Mouse (Mus musculus): ENCODE data around the gene Dlx2.

Dlx2 gene

DNA sequence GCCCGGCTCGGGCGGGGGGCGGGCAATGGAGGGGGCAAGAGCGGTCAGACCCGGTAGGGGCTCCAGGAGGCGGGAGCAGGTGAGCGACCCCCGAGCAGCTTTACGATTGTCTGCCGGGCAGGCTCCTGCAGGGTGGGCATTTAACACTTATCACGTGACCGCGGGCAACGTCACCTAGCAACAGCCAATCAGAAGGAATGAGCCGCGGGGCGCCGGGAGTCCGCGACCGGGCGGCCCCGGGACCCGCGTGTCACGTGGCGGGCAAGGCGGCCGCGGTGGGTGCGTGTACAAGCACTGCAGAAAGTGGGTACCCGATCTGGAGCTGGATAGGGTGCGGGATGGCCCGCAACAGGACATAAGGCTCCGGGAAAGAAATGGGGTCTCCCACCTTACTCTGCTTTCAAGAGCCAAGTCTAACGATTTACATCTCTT, at the start of gene Dlx2:
Gene Dlx2 (minus strand): TSS at position 115 of the 432 bp plus-strand sequence.
- DNase-seq: peak; percentile 63

DNA sequence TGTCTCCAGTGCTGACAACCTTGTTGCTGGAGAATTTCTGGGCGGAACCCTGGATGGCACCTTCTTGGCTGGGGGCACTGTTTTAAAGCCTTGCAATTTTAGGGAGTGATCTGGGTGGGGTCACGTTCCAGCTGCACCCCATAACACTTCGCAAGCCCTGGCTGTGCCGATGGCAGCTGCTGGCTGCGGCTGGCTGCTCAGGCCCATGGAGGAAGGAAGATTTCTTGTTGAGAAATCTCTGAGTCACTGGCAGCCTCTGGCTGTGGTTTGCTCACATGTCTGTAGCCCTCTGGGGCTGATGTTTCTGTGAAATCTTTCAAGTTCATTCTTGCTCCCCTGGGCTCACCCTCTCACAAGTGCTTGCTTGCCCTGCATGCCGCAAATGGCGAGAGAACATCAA, 47.9 kb upstream of the Dlx2 start:
- DNase-seq: peak; percentile 34

DNA sequence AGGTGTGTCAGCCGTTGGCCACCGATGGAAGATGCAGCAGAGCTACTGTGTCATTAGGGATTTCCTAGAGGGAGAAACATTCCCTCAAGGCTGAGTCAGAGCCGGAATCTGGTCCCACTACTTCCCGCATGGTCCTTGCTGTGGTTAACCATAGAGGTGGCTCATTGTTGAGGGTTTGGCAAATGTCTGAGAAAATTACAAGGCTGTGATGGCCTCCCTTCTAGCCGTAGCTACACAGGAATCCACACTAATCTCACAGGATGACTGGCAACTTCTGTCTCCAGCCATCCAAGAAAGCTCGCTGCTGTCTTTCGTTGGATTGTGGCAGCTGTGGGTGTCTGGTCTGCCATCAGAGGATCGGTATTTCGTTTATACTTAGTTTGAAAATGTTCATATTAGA, 42.6 kb upstream of the Dlx2 start:
- no peak for DNase-seq

DNA sequence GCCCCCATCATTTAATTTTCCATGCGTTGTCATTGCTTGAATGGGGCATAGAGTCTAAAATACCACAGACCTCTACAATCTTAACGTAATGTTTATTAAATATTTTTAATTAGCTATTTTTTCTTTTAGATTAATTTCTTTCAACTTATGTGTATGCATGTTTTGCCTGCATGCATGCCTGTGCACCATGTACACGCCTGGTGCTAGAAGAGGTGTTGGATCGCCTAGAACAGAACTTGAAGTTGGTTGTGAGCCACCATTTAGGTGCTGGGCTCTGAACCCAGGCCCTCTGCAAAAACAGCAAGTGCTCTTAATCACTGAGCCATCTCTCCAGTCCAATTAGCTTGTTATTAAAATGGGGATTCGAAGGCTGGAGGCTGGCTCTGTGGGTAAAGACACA, 34.9 kb upstream of the Dlx2 start:
- DNase-seq: no peak

DNA sequence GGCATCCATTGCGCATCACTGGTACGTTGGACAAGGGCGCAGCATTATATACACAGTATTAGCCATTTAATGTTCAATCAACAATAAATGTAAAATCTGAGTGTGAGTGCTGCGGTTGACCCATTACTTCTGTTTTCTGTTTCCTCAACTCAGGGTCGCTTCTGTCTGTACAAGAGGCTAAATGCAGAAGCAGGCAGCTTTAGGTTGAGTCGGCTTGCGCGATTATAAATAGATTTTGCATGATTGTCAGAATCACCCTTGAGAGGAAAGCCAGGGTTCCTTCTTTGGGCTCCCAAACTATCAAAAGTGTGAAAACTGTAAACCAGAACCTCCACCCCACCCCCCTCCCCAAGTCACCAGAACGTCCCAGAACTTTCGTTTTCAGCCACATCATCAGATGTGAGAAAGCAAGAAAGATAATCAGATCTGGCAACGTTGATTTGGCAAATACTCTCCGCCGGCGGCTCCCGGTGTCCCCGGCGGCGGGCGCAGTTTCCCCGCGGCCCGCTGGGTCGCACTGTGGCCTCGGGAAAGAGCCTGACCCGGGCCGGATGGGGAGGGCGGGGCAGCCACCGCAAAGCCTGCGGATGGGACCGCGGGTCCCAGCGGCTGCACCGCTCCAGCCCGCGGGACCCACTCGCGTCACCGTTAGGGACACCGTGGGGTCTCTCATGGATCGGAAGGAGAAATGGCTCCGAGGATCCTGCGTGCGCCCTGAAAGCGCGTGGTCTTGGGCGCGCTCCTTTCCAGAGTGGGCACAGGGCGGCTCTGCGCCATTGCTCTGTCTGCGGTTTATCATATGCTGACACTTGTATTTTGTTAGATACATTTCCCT, 34.3 kb upstream of the Dlx2 start:
- peak; percentile 81 for DNase-seq

DNA sequence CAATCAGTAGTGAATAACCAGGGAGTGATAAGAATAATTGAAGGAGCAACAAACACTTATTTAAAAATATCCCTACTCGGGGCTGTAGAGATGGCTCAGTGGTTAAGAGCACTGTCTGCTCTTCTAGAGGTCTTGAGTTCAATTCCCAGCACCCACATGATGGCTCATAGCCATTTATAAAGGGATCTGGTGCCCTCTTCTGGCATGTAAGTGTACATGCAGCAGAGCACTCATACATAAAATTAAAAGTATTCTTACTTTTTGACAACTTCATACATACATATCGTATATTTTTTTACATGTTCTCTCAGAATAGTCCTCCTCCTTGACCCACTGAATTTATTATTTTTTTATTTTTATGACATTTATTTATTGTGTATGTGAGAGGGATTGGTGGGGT, 30.5 kb upstream of the Dlx2 start:
- no peak for DNase-seq

DNA sequence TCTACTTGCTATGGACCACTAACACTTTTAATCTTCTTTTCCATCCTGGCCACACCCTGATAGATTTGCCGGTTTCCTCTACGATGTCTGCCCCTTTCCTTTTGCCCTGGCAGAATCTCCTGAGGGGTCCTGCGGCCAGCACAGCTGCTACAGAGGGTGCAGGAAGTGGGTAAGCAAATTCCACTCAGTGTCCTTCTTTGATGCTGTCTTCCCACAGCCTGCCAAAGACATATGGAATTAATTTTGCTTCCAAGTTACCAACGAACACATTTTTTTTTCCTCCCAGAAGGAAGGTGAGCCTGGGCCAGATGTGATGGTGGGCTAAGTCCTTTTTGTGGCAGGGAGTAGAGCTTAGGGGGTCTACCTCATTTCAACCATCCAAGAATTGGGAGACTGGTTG, 27.2 kb upstream of the Dlx2 start:
- DNase-seq: no peak

DNA sequence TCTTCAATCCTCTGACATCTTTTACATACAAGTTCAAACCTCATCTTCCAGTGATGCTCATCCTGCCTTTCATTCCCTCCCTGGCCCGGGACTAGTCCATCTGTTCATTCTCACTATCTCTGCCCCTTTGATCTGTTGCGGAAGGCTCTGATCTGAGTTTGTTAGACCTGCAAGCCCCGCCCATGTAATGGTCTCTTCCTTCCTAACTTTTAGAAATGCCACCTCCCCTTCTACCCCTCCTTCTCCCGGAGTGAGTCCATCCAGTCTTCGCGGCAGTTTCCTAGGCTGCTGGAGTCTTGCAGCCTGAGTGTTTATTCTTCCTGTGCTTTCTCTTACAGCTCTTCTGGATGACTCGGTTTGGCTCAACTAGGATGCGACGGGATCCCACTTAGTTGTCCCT, 19.9 kb upstream of the Dlx2 start:
- DNase-seq: no peak

DNA sequence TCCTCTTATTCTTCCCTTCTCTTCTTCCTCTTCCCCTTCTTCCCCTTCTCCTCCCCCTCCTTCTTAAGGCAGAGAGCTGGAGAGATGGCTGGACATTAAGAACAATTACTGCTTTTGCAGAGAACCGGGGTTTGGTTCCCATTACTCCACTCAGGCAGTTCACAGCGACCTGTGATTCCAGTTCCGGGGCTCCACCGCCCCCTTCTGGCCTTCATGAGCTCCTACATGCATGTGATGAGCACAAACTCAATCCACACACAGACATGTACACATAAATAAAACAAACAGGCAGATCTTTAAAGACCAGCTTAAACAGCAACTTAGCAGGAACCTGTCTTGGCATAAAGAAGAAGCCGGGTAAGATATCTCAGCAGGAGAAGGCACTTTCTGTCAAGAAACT, 9.5 kb upstream of the Dlx2 start:
- no peak for DNase-seq

DNA sequence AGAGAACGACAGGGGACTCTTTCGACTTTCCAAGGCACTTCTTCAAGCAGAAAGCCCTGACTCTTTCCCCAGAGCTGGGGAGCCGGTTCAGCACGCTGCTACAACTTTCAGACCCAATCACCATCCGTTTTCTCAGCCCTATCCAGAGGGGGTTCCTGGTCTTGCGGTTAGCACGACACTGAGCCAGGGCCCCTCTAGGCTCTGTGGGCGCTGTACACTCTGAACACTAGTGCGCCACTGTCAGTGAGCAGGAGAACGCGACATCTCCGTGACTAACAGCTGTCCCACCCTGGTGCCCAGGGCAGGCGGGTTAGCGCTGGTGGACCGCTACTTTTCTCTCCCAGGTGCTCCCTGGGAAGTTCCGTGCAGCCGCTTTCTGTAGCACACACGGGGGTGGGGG, 5.2 kb upstream of the Dlx2 start:
- DNase-seq: peak; percentile 26

DNA sequence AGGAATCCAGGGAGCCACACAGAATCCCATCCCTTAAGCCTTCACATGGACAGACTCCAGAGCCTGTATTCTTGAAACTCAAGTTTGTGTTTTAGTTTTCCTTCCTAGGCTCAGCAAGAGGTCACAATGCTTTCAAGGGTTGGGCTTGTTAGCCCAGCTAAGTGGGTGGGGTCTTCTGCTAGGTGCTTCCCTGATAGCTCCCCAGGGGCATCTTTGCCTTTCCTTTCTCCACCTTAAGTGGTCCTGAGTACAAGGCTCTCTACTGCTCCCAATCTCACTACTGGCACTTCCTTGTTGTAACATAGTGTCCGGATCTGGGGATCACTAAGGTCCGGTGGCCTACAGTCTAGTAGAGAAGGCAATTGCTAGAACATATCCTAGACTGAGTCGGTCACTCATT, 3.8 kb upstream of the Dlx2 start:
- no peak for DNase-seq

DNA sequence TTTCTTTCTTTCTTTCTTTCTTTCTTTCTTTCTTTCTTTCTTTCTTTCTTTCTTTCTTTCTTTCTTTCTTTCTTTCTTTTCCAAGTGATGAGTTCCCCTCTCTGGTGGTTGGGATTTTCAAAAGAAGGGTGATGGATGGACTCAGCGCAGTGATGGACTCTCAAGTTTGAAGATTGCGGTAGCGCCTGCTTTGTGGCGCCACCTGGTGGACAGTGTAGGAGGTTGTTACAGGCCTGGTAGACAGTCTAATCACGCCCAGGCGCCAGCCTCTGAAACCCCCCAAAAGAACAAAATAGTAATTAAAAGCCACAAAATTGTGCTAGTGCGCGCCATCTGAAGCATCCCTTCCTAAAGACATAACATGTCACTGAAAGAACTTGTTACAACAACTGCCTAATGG, 1.3 kb upstream of the Dlx2 start:
- peak; percentile 93 for DNase-seq

DNA sequence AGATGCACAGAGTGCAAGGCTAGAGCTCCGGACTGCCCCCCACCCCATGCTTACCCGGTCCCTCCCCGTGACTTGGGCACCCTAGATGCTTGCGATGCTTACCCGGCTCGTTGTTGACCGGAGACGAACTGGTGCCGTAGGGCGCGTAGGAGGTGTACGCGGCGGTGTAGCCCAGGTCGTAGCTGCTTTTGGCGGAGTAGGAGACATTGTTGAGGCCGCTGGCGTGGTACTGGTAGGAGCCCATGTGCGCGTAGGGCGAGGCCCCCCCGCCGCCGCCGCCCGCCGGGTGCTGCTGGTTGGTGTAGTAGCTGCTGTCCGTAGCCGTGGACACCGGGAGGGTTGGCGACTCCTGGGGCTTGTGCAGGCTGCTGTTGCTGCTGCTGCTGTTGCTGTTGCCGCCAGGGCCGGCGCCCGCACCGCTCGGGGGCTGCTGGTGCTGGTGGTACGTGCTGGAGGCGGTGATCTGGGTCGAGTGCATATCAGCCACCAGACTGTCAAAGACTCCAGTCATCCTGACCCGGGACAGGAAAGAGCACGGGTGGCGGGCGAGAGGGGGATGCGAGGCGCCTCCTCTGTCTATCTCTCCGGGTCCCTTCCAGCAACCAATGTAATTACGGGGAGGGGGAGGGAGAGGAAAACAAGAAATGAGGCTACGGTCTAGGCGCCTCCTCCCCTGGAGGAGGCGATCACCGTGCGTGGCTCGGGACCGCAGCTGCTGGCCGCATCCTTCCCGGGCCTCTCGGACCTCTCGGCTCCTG, 493 bp downstream of the Dlx2 start:
- peak; percentile 62 for DNase-seq

DNA sequence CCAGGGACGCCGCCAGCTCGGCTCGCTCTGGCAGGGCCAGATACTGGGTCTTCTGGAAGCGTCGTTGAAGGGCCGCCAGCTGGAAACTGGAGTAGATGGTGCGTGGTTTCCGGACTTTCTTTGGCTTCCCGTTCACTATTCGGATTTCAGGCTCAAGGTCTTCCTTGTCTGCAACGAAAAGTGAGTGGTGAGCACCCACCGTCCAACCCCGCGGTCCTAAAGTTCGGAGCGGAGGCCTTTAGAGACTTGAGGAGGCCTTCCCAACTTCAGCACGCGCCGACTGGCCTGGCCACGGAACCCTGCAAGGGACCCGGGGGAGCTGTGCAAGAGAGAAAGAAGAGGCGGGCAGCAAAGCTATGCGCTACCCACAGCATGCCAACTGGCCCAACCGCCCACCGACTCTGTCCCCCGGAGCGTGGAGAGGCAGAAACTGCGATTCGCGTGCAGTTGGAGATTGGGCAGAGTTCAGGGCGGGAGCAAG, 1.1 kb downstream of the Dlx2 start:
- peak; percentile 47 for DNase-seq

DNA sequence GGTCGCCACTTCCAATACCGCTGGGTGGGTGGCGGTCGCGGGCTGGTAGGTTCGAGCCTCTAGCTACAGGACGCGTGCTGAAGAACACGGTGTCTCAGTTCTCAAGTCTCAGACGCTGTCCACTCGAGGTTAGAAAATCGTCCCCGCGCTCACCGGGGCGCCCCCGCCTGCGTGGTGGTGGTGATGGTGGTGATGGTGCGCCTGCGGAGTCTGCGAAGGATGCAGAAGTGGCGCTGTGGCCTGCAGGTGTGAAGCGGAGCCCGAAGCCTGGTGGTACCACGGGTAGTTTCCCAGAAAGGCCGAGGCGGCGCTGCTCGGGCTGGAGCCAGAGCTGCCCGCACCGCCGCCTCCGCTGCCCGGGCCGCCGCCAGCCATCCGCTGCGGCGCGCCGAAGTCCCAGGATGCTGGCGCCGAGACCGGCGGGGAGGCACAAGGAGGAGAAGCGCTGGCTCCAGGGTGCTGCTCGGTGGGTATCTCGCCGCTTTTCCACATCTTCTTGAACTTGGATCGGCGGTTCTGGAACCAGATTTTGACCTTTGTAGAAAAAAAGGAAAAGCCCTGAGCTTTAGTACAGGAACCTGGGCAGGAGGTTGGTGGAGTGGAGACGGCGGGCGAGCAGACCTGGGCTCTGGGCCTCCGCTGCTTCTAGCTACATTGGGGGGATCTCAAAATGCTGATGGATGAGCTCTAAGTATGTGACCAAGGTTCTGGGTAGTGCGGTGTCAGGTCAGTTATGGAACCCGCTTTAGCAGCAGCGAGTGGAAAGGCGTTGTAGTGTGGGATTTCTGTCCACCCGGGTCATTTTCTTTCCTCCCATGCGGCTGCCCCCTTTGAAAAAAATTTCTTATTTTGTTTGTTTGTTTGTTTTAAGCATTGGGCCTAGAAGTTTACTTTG, 1.9 kb downstream of the Dlx2 start:
- peak; percentile 57 for DNase-seq

DNA sequence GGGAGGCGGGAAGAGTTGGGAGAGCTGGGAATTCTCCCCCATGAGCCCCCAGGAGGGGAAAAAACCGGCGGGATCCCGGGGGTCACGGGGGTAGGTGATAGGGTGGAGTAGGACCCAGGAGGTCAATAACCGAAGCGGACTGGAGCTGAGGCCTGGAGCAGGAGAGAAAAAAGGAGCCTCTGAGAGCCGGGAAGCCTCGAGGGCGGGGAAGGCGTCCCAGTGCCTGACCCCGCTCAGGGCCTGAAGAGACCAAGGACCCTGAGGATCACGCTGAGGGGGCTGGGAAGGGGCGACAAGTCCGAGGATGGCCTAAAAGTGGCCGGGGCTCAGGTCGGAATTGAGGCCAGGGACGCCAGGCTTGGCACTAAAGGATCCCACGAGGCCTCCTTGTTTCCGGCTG, 2.6 kb downstream of the Dlx2 start:
- no peak for DNase-seq

DNA sequence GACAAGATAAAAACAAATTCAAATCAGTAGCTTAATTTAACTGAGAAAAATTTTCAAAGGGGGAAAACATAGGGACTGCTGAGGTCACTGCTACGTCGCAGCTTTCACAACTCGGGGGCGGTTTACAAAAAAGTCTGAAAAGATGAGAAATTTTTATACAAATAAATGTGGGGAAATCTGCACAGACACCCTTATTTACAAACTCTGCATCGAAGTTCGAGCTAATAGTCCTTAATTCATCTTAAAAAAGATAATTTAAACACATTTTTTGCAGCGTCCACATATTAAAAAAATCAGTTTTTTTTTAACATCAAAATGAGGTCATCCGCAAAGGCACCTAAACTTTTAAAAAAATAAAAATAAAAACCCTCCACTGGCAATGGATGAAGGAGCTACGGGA, 3.0 kb downstream of the Dlx2 start:
- no peak for DNase-seq

DNA sequence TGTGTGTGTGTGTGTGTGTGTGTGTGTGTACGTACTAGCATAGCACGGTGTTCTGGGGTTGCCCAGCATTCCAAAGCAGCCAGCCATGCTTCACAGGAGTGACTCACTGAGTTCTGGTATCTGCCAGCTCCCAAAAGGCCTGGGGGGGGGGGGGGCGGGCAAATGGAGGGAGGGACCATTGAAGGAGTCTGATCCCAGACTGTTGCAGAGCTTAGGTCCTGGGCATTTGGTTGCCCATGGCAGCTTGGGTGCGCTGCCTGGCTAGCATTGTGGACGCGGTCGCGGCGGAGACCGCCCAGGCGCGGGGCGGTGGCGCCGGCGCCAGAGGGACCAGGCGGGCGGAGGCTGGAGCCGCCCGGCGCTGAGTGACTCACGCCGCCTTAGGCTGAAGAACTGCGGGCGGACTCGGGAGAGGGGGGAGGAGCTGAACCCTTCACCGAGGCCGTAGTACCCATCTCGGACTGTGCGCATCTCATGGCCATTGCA, 3.7 kb downstream of the Dlx2 start:
- peak; percentile 33 for DNase-seq

DNA sequence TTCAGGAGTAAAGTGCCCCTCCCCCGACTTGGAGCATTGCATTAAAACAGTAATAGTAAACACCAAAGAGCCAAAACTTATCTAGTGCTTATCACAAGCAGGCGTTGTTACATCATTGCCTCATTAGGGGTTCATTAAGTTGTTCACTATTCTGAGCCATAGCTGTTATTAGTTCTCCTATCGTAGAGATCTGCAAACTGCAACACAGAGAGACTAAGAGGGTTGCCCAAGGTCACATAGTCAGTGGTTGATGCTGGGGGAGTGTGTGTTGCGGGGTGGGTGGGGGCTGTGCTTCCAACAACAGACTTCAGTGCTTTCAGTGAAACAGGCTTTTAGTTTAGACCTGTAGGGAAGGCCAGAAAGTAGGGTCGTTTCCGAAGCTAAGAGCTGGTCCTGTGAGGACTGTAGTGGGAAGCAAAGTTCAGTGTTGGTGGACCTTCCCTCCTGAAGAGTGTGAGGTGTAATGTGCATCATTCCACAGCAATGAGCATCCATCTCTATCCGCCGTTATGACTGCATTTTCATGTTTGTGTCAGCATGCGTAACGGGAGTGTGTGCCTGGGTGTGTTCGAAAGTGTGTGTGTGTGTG, 4.2 kb downstream of the Dlx2 start:
- DNase-seq: no peak

DNA sequence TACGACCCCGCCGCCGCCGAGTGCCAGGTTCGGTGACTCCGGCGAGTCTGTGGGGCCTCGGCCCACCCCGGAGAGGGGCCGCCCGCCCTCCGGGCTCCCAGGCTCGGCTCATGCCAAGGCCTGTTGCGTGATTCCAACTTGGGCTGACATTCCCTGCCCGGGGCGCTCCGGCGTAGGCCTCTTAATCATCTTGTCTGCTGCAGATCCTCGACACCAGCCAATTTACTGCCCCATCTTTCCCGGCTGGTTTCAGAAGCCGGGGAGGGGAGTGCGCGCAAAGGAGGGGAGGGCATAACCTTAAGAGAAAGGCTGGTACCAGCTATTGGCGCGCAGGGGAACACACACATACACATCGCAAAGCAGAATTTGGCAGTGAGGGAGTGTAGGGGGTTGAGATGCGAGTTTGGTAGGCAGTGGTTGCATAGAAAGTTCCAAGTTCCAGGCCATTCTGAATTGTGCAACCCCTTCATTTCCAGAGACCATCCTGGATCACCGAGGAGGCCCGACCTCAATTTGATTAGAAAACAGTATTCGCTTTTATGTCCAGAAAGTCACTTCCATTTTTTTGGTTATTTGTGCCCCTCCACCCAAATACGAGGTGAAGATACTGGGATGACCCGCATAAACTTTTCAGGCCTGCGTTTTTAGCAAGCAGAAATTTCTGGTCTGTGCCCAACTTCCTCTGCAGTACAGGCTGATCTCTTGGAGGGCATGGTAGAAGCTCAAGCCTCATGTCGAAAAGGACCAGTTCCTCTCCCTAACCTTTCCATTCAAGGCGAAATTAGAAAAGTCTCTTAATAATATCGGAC, 4.9 kb downstream of the Dlx2 start:
- peak; percentile 25 for DNase-seq

DNA sequence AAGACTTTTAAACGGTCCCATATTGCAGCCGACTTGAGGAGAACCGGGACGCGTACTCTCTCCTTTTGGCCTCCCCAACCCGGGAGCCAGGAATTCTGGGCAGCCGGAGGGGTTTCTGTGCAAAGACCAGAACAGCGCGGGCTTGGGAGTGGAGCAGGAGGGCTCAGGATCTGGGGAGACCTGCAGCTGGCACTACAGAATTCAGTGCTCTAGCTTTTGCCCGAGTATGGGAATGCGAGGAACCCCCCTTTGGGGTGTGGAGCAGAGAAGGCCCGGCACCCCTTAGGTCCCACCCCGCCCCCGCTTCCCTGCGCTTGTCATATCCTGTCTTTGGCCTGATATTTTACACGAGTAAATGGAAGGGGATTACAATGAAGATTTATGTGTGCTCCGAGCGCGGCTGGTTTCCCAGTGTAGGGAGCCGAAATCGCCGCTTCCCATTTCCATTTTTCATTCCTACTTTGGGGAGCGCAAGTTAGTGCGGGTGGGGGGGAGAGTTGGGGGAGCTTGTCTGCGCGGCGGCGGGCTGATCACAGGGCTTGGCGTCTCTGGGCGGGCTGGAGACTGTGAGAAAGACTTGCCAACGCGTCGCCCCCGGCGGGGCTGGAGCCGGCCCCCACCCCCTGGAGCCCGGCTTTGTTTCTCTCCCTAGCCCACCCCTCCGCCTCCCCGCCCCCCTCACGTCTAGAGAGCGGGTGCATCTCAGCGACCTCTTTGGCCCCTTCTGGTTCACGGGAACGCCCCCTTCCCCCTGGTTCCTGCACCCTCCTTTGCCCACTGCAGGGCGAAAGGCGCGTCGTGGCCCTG, 5.7 kb downstream of the Dlx2 start:
- DNase-seq: peak; percentile 59

Data from thymus, postnatal 4 days (tissue).